Mouse (Mus musculus) embryonic fibroblast, embryonic 13.5 days (primary cell): ENCODE results near the gene Hoxa4.
A peak's percentile ranks its signal among the peaks of the same experiment; 100 is the strongest.

Source experiments
- CTCF ChIP-seq: IDR thresholded peaks from 2 replicates; pipeline ENCODE4 v1.5.1; 2011; ENCODE audit warnings: mild to moderate bottlenecking, control low read depth, low read length, moderate library complexity, borderline replicate concordance; ENCODE audit not compliant: insufficient read depth
- POLR2A ChIP-seq: IDR thresholded peaks from 2 replicates; pipeline ENCODE4 v1.6.1; 2011; ENCODE audit warnings: low read depth, mild to moderate bottlenecking, control low read depth, low read length, moderate library complexity

DNA sequence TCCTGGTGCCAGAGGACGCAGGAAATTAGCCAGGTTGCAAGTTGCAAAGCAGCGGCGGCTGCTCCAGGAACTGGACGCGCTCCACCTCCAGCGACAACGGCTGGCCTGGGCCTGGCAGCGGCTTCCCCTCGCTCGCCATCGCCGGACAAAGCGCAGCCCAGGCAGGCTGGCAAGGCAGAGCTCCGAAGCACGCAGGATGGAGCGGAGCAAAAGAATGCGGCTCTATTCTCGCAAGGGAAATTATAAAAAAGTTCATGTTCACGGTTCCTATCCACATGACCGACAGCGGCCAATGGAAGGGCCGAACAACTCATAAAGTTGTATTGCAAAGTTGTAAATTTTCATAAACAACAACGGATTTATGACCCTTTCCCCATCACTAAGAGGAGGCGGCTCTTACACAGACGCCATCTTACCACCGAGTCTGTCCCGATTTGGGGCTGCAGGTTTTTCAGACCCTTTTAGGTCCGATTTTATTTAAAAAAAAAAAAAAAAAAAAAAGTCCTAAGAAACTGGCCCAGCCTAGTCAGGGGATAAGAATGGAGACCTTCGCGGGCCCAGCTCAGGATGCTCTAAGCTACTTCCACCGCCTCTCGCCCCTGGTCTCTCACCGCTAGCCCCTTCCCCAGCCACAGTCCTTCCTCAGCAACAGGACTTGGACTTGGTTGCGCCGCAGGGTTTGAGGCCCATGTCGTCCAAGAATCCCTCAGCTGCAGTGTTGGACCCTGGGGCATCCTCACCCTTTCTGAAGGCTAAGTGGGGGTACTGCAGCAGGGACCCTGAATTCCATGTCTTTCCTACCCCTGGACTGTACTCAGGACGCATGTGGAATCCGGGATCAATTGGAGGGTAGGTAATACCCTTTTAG, 21.8 kb upstream of the Hoxa4 start, which contains the start of the genes Hoxa3 and Gm28308:
- TF ChIP-seq POLR2A (peak; percentile 96), CTCF (no peak)
